Mouse (Mus musculus): Measurements from ENCODE around the gene Hectd3. TPM values are rescaled to one million over a fixed set of nuclear protein-coding genes. Genes with fewer than 3 reads are reported as not detected.

Gene Hectd3
- polyA plus RNA-seq, 1 experiment from 2014 or later = 8.8 TPM

GRCm38 (mm10) chr4:117031105-117031504 is 36.0 kb downstream of the Hectd3 start:
- Histone ChIP-seq H3K27ac (no peak overlapping the region), H3K36me3 (replicated peaks) (peaks cover 72% of the 10 kb centered on the region), H3K4me3 (no peak overlapping the region), H3K27me3 (ENCODE audit: poor library complexity, severe bottlenecking) (no peaks in the 10 kb centered on the region), H3K9me3 (no peaks in the 10 kb centered on the region), H3K4me1 (no peaks in the 10 kb centered on the region)
- DNase-seq (ENCODE audit: extremely low spot score, low spot score) = no peak
- 94% methylated on average over 1 of the region's 1 CpGs for WGBS

- Histone ChIP-seq H3K9me3 (no peaks in the 10 kb centered on the region), H3K4me1 (0 out of 2 replicates have a peak, but pooled peaks cover 6% of the 10 kb centered on the region), H3K27ac (peak overlapping the region; percentile 25; the same call in 1 of the 2 replicates), H3K4me3 (no peak overlapping the region), H3K27me3 (ENCODE audit: poor library complexity, severe bottlenecking) (no peaks in the 10 kb centered on the region), H3K36me3 (replicated peaks) (peaks cover 24% of the 10 kb centered on the region)
- 79% methylated on average over 9 of the region's 9 CpGs for WGBS
- no peak for DNase-seq (ENCODE audit: extremely low spot score, low spot score)
Observed at GRCm38 (mm10) chr4:117039925-117040687, 45.0 kb downstream of the Hectd3 start.

GRCm38 (mm10) chr4:117040791-117041190 is 45.7 kb downstream of the Hectd3 start:
- no peak overlapping the region for H3K27ac ChIP-seq
- no peaks in the 10 kb centered on the region for H3K27me3 ChIP-seq (ENCODE audit: poor library complexity, severe bottlenecking)
- 0 out of 2 replicates have a peak, but pooled peaks cover 6% of the 10 kb centered on the region for H3K4me1 ChIP-seq
- no peak for DNase-seq (ENCODE audit: extremely low spot score, low spot score)
- no peaks in the 10 kb centered on the region for H3K9me3 ChIP-seq
- H3K36me3 ChIP-seq (replicated peaks) = peaks cover 22% of the 10 kb centered on the region
- 77% methylated on average over 1 of the region's 1 CpGs for WGBS
- no peak overlapping the region for H3K4me3 ChIP-seq

GRCm38 (mm10) chr4:117041283-117041721 is 46.2 kb downstream of the Hectd3 start:
- no peaks in the 10 kb centered on the region for H3K27me3 ChIP-seq (ENCODE audit: poor library complexity, severe bottlenecking)
- no peak overlapping the region for H3K4me3 ChIP-seq
- H3K36me3 ChIP-seq (replicated peaks) = peaks cover 25% of the 10 kb centered on the region
- DNase-seq (ENCODE audit: extremely low spot score, low spot score) = no peak
- WGBS = 81% methylated on average over 4 of the region's 4 CpGs
- 0 out of 2 replicates have a peak, but pooled peaks cover 6% of the 10 kb centered on the region for H3K4me1 ChIP-seq
- H3K9me3 ChIP-seq = no peaks in the 10 kb centered on the region
- H3K27ac ChIP-seq = no peak overlapping the region

GRCm38 (mm10) chr4:117048836-117049235 is 53.7 kb downstream of the Hectd3 start:
- Histone ChIP-seq H3K4me3 (no peak overlapping the region), H3K4me1 (no peaks in the 10 kb centered on the region), H3K9me3 (no peaks in the 10 kb centered on the region), H3K27me3 (ENCODE audit: poor library complexity, severe bottlenecking) (no peaks in the 10 kb centered on the region), H3K27ac (no peak overlapping the region), H3K36me3 (replicated peaks) (peaks cover 67% of the 10 kb centered on the region)
- 91% methylated on average over 3 of the region's 3 CpGs for WGBS
- no peak for DNase-seq (ENCODE audit: extremely low spot score, low spot score)

- Histone ChIP-seq H3K36me3 (replicated peaks) (peaks cover 73% of the 10 kb centered on the region), H3K4me1 (no peaks in the 10 kb centered on the region), H3K4me3 (no peak overlapping the region), H3K9me3 (no peaks in the 10 kb centered on the region), H3K27me3 (ENCODE audit: poor library complexity, severe bottlenecking) (no peaks in the 10 kb centered on the region), H3K27ac (no peak overlapping the region)
- 92% methylated on average over 1 of the region's 1 CpGs for WGBS
- no peak for DNase-seq (ENCODE audit: extremely low spot score, low spot score)
Observed at GRCm38 (mm10) chr4:117049485-117049884, 54.4 kb downstream of the Hectd3 start.

- Histone ChIP-seq H3K36me3 (replicated peaks) (peaks cover 55% of the 10 kb centered on the region), H3K9me3 (no peaks in the 10 kb centered on the region), H3K4me3 (no peak overlapping the region), H3K27me3 (ENCODE audit: poor library complexity, severe bottlenecking) (no peaks in the 10 kb centered on the region), H3K27ac (no peak overlapping the region), H3K4me1 (peaks cover 5% of the 10 kb centered on the region; the same call in 1 of the 2 replicates)
- no peak for DNase-seq (ENCODE audit: extremely low spot score, low spot score)
- WGBS = 90% methylated on average over 4 of the region's 4 CpGs
Observed at GRCm38 (mm10) chr4:117052626-117053025, 57.5 kb downstream of the Hectd3 start.

- Histone ChIP-seq H3K4me1 (peaks cover 5% of the 10 kb centered on the region; the same call in 1 of the 2 replicates), H3K4me3 (no peak overlapping the region), H3K27ac (no peak overlapping the region), H3K9me3 (no peaks in the 10 kb centered on the region), H3K27me3 (ENCODE audit: poor library complexity, severe bottlenecking) (no peaks in the 10 kb centered on the region), H3K36me3 (replicated peaks) (peaks cover 51% of the 10 kb centered on the region)
- DNase-seq (ENCODE audit: extremely low spot score, low spot score) = no peak
- 93% methylated on average over 4 of the region's 4 CpGs for WGBS
Observed at GRCm38 (mm10) chr4:117053956-117054355, 58.8 kb downstream of the Hectd3 start.

Other genes starting within 250 kb of the Hectd3 start
- gene Toe1, start 187.7 kb upstream of the Hectd3 start, polyA plus RNA-seq (2016; fragmentation: Nextera tagmentation; extraction: Ambion mirVana) = 41.3 and 44.1 TPM in 2 replicates
- 30.4 and 30.6 TPM in 2 replicates for gene Mutyh, start 187.6 kb upstream of the Hectd3 start, polyA plus RNA-seq (2016; fragmentation: Nextera tagmentation; extraction: Ambion mirVana)
- 1.5 and 2.2 TPM in 2 replicates for gene Hpdl, start 173.6 kb upstream of the Hectd3 start, polyA plus RNA-seq (2016; fragmentation: Nextera tagmentation; extraction: Ambion mirVana)
- gene Zswim5, start 117.9 kb upstream of the Hectd3 start, polyA plus RNA-seq (2016; fragmentation: Nextera tagmentation; extraction: Ambion mirVana) = 5.5 and 5.7 TPM in 2 replicates
- 93.8 and 108 TPM in 2 replicates for gene Urod, start 904 bp upstream of the Hectd3 start, polyA plus RNA-seq (2016; fragmentation: Nextera tagmentation; extraction: Ambion mirVana)
- gene Eif2b3, start 24.1 kb downstream of the Hectd3 start, polyA plus RNA-seq (2016; fragmentation: Nextera tagmentation; extraction: Ambion mirVana) = 52.1 and 55.5 TPM in 2 replicates
- 7.3 TPM in 2 replicates for gene Ptch2, start 100.8 kb downstream of the Hectd3 start, polyA plus RNA-seq (2016; fragmentation: Nextera tagmentation; extraction: Ambion mirVana)
- 4.9 and 5.3 TPM in 2 replicates for gene Btbd19, start 130.4 kb downstream of the Hectd3 start, polyA plus RNA-seq (2016; fragmentation: Nextera tagmentation; extraction: Ambion mirVana)
- not detected in 2 replicates for gene Tctex1d4, start 131.5 kb downstream of the Hectd3 start, polyA plus RNA-seq (2016; fragmentation: Nextera tagmentation; extraction: Ambion mirVana)
- 12.8 and 14.0 TPM in 2 replicates for gene Plk3, start 138.6 kb downstream of the Hectd3 start, polyA plus RNA-seq (2016; fragmentation: Nextera tagmentation; extraction: Ambion mirVana)
- 878 and 901 TPM in 2 replicates for gene Rps8, start 160.9 kb downstream of the Hectd3 start, polyA plus RNA-seq (2016; fragmentation: Nextera tagmentation; extraction: Ambion mirVana)
- 117 and 119 TPM in 2 replicates for gene Kif2c, start 187.3 kb downstream of the Hectd3 start, polyA plus RNA-seq (2016; fragmentation: Nextera tagmentation; extraction: Ambion mirVana)

Measured in forebrain, embryonic 10.5 days (tissue).